Mouse (Mus musculus) ES-E14 (cell line): ENCODE measurements around the gene Gal3st1. TPM values are rescaled to one million over a fixed set of nuclear protein-coding genes. Genes with fewer than 3 reads are reported as not detected.

Experiments used
- DNase-seq: peaks from one replicate; pipeline ENCODE4 v3.0.0-alpha.2; 2013; ENCODE audit warnings: low read depth, low spot score
- H3K27ac ChIP-seq: 2 replicates; pipeline ENCODE4 v1.5.1; 2012; ENCODE audit warnings: low read depth, mild to moderate bottlenecking, low read length, moderate library complexity, mixed read lengths; ENCODE audit not compliant: poor library complexity, insufficient read depth, severe bottlenecking
- H3K36me3 ChIP-seq: 2 replicates; pipeline ENCODE4 v1.6.1; 2012; ENCODE audit warnings: mild to moderate bottlenecking, low read length, moderate library complexity, mixed read lengths; ENCODE audit not compliant: control insufficient read depth, poor library complexity, insufficient read depth, severe bottlenecking
- H3K4me1 ChIP-seq, 2 experiments: fragments of 150-350 bp in 1 of 2; sonication (generic) in 1 of 2; 2 replicates each; pipeline ENCODE4 v1.6.1; 2012; ENCODE audit warnings: low read length in 2 of 2, mild to moderate bottlenecking in 1 of 2, mixed read lengths in 1 of 2; ENCODE audit not compliant: control insufficient read depth in 2 of 2, insufficient read depth in 2 of 2, poor library complexity in 1 of 2
- H3K4me3 ChIP-seq, 2 experiments: fragments of 150-350 bp in 1 of 2; sonication (generic) in 1 of 2; 2 replicates each; pipeline ENCODE4 v1.5.1; 2012; ENCODE audit warnings: low read length in 2 of 2, low read depth in 1 of 2, mild to moderate bottlenecking in 1 of 2, mixed read lengths in 1 of 2; ENCODE audit not compliant: insufficient read depth in 1 of 2, poor library complexity in 1 of 2, severe bottlenecking in 1 of 2
- H3K9ac ChIP-seq: 2 replicates; pipeline ENCODE4 v1.6.1; 2012; ENCODE audit warnings: low read depth, mild to moderate bottlenecking, low read length, mixed read lengths; ENCODE audit not compliant: poor library complexity, insufficient read depth, severe bottlenecking
- H3K9me3 ChIP-seq: fragments of 150-350 bp; sonication (generic); 2 replicates; pipeline ENCODE4 v1.6.1; 2012; ENCODE audit warnings: low read depth, mild to moderate bottlenecking, low read length; ENCODE audit not compliant: control insufficient read depth, insufficient read depth
- CHD2 ChIP-seq: IDR thresholded peaks from 2 replicates; pipeline ENCODE4 v1.6.1; 2014; ENCODE audit warnings: mild to moderate bottlenecking, low read depth, low read length, inconsistent platforms
- HCFC1 ChIP-seq: IDR thresholded peaks from 2 replicates; pipeline ENCODE4 v1.6.1; 2012; ENCODE audit warnings: low read length, inconsistent platforms, borderline replicate concordance; ENCODE audit not compliant: insufficient read depth
- MAFK ChIP-seq: IDR thresholded peaks from 2 replicates; pipeline ENCODE4 v1.6.1; 2014; ENCODE audit warnings: mild to moderate bottlenecking, low read depth, low read length, inconsistent platforms; ENCODE audit not compliant: insufficient read depth
- ZC3H11A ChIP-seq: IDR thresholded peaks from 2 replicates; pipeline ENCODE4 v1.6.1; 2012; ENCODE audit warnings: low read depth, mild to moderate bottlenecking, inconsistent platforms, low read length, borderline replicate concordance
- ZNF384 ChIP-seq: IDR thresholded peaks from 2 replicates; pipeline ENCODE4 v1.6.1; 2012; ENCODE audit warnings: low read depth, low read length, inconsistent platforms
- in situ Hi-C, 2 experiments: fragments of 600-800 bp; cut with MboI; formaldehyde crosslinking; loops; one replicate each; pipeline ENCODE4 v1.15.1; 2025; ENCODE audit warnings: low sequenced_read_pairs in 2 of 2, inconsistent platforms in 1 of 2; ENCODE audit not compliant: unreplicated experiment in 2 of 2
- total RNA-seq: library from RNA; depleted of rRNA; stranded (reverse); fragments of 300-350 nt; gene quantifications from 2 replicates; pipeline ENCODE4 v1.2.3, GENCODE M21; 2012

Gal3st1 gene
- total RNA-seq, 1 experiment, result 4.9 TPM

GRCm38 (mm10) chr11:4031961-4032360 is 48.5 kb downstream of the Gal3st1 start:
- in situ Hi-C loops, result no loop called here
- Histone ChIP-seq H3K9me3 (no peaks in the 10 kb centered on the region), H3K4me1 (peaks cover 5 to 19% of the 10 kb centered on the region in 2 experiments; a peak in 3 of 4 replicates), H3K9ac (peak overlapping the region; percentile 55; the same call in 1 of the 2 replicates), H3K4me3 (peak overlapping the region; percentile 45 to 56), H3K36me3 (no peaks in the 10 kb centered on the region; the same call in 1 of the 2 replicates), H3K27ac (no peak overlapping the region)
- no peak for DNase-seq
- TF ChIP-seq ZC3H11A (no peak), CHD2 (no peak), ZNF384 (no peak), HCFC1 (no peak), MAFK (no peak)

- TF ChIP-seq HCFC1, result no peak
- no peak for TF ChIP-seq ZC3H11A
- no peak for TF ChIP-seq ZNF384
- TF ChIP-seq MAFK, result no peak
- TF ChIP-seq CHD2, result no peak
- no peak overlapping the region for H3K4me3 ChIP-seq
- no peak overlapping the region for H3K9ac ChIP-seq
- no peaks in the 10 kb centered on the region for H3K9me3 ChIP-seq
- no peak for DNase-seq
- no peaks in the 10 kb centered on the region; the same call in 1 of the 2 replicates for H3K36me3 ChIP-seq
- H3K27ac ChIP-seq, result no peak overlapping the region
- peaks cover 5 to 17% of the 10 kb centered on the region in 2 experiments; a peak in 2 of 4 replicates for H3K4me1 ChIP-seq
- in situ Hi-C loops, result no loop called here
Observed at GRCm38 (mm10) chr11:4033471-4033870, 50.0 kb downstream of the Gal3st1 start.

DNA sequence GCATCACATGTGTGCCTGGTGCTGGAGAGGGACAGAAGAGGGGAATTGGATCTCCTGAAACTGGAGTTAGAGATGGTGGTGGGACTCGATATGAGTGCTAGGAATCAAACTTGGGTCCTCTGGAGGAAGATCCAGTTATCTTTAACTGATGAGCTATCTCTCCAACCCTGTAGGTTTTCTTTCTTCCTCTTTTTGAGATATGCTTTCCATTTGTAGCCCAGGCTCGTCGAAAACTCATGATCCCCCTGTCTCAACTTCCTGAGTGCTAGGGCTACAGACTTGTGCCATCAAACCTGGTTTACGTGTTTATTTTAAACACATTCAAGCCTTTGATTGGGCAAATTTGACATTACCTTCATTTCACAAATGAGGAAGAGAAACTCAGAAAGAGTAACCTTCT is 50.7 kb downstream of the Gal3st1 start:
- Histone ChIP-seq H3K9me3 (no peaks in the 10 kb centered on the region), H3K36me3 (no peaks in the 10 kb centered on the region; the same call in 1 of the 2 replicates), H3K4me3 (no peak overlapping the region), H3K4me1 (peaks cover 5 to 17% of the 10 kb centered on the region in 2 experiments; a peak in 2 of 4 replicates), H3K9ac (no peak overlapping the region), H3K27ac (no peak overlapping the region)
- TF ChIP-seq CHD2 (no peak), ZNF384 (no peak), MAFK (no peak), HCFC1 (no peak), ZC3H11A (no peak)
- DNase-seq, result no peak
- in situ Hi-C loops, result no loop called here

DNA sequence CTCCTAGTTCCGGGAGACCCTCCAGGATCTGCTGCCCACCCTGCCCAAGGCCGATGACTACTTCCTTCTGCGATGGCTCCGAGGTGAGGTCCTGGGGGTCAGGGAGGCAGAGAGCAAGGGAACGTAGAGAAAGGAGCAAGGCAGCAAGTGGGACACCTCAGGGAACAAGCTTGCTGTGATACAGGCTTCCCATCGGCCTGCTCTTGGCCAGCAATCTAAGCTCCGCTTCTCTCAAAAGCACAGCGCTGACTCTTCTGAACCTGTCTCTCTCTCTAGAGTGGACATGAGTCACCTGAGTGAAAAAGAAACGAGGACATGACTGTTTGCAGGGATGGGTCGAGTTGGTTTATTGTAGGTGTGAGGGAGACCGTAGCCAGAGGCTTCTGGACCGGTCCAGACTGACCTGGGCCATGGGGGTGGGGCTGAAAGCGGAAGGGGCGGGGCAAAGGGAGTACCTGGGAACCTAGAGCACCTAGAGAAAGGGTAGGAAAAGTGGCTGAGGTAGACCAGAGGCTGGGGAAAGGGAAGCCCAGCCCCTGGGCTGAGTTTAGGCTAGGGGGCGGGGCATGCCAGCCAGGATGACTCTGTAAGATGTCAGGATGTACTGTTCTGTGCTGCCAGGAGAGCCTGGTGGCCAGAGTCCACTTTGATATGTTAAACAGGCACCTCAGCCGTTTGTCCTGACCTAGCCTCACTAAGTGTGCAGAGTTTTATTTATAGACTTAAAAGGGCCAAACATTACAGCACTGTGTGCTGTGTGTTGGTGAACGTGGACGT is 51.9 kb downstream of the Gal3st1 start:
- TF ChIP-seq ZNF384 (no peak), HCFC1 (no peak), MAFK (no peak), ZC3H11A (no peak), CHD2 (no peak)
- in situ Hi-C loops, result no loop called here
- DNase-seq, result peak; percentile 50
- Histone ChIP-seq H3K4me3 (peak overlapping the region; percentile 17 to 22; a peak in 1 of 4 replicates), H3K9me3 (no peaks in the 10 kb centered on the region), H3K9ac (no peak overlapping the region), H3K27ac (no peak overlapping the region), H3K4me1 (peaks cover 5 to 17% of the 10 kb centered on the region in 2 experiments; a peak in 2 of 4 replicates), H3K36me3 (no peaks in the 10 kb centered on the region; the same call in 1 of the 2 replicates)
